Mouse (Mus musculus): ENCODE results near the gene Umad1. TPM values are rescaled to one million over a fixed set of nuclear protein-coding genes. Genes with fewer than 3 reads are reported as not detected.

Umad1 gene
- polyA plus RNA-seq, 1 experiment from 2014 or later: 15.0 TPM

GRCm38 (mm10) chr6:8352533-8353168 lies 93.6 kb downstream of the Umad1 start:
- Histone ChIP-seq H3K36me3 (no peaks in the 10 kb centered on the region), H3K4me3 (peak overlapping the region; percentile 14; the same call in 1 of the 2 replicates), H3K9ac (no peak overlapping the region), H3K9me3 (no peaks in the 10 kb centered on the region), H3K4me1 (peaks cover 32% of the 10 kb centered on the region), H3K27me3 (no peaks in the 10 kb centered on the region), H3K27ac (peak overlapping the region; percentile 51; the same call in 1 of the 2 replicates), H3K4me2 (peak overlapping the region; percentile 44)
- 19% methylated on average over 12 of the region's 12 CpGs for WGBS
- no peak for ATAC-seq (ENCODE audit: insufficient number of reproducible peaks, insufficient read depth, low FRiP score, low TSS enrichment, low read depth)

GRCm38 (mm10) chr6:8353461-8353860 lies 94.4 kb downstream of the Umad1 start:
- WGBS: 57% methylated on average over 4 of the region's 4 CpGs
- Histone ChIP-seq H3K9ac (no peak overlapping the region), H3K4me2 (peak overlapping the region; percentile 44; the same call in 1 of the 2 replicates), H3K36me3 (no peaks in the 10 kb centered on the region), H3K27me3 (no peaks in the 10 kb centered on the region), H3K4me1 (peaks cover 32% of the 10 kb centered on the region), H3K4me3 (no peak overlapping the region), H3K9me3 (no peaks in the 10 kb centered on the region), H3K27ac (peak overlapping the region; percentile 51; the same call in 1 of the 2 replicates)
- no peak for ATAC-seq (ENCODE audit: insufficient number of reproducible peaks, insufficient read depth, low FRiP score, low TSS enrichment, low read depth)

- no peaks in the 10 kb centered on the region for H3K9me3 ChIP-seq
- no peaks in the 10 kb centered on the region for H3K36me3 ChIP-seq
- no peak overlapping the region for H3K4me3 ChIP-seq
- no peaks in the 10 kb centered on the region for H3K27me3 ChIP-seq
- no peak overlapping the region for H3K9ac ChIP-seq
- H3K4me1 ChIP-seq: peaks cover 24% of the 10 kb centered on the region
- no peak overlapping the region for H3K4me2 ChIP-seq
- no peak for ATAC-seq (ENCODE audit: insufficient number of reproducible peaks, insufficient read depth, low FRiP score, low TSS enrichment, low read depth)
- 83% methylated on average over 4 of the region's 4 CpGs for WGBS
- no peak overlapping the region; the same call in 1 of the 2 replicates for H3K27ac ChIP-seq
Measured at GRCm38 (mm10) chr6:8354846-8355245, 95.8 kb downstream of the Umad1 start.

- WGBS: 76% methylated on average over 2 of the region's 2 CpGs
- Histone ChIP-seq H3K9ac (no peak overlapping the region), H3K27me3 (no peaks in the 10 kb centered on the region), H3K4me3 (no peak overlapping the region), H3K9me3 (no peaks in the 10 kb centered on the region), H3K27ac (no peak overlapping the region), H3K4me2 (no peak overlapping the region), H3K36me3 (no peaks in the 10 kb centered on the region), H3K4me1 (peaks cover 13% of the 10 kb centered on the region)
- ATAC-seq (ENCODE audit: insufficient number of reproducible peaks, insufficient read depth, low FRiP score, low TSS enrichment, low read depth): no peak
Measured at GRCm38 (mm10) chr6:8358232-8358631, 99.1 kb downstream of the Umad1 start.

GRCm38 (mm10) chr6:8358782-8359181 lies 99.7 kb downstream of the Umad1 start:
- Histone ChIP-seq H3K4me3 (no peak overlapping the region), H3K27ac (no peak overlapping the region), H3K4me1 (peaks cover 7% of the 10 kb centered on the region), H3K27me3 (no peaks in the 10 kb centered on the region), H3K9me3 (no peaks in the 10 kb centered on the region), H3K4me2 (no peak overlapping the region), H3K36me3 (no peaks in the 10 kb centered on the region), H3K9ac (no peak overlapping the region)
- WGBS: 33% methylated on average over 2 of the region's 2 CpGs
- ATAC-seq (ENCODE audit: insufficient number of reproducible peaks, insufficient read depth, low FRiP score, low TSS enrichment, low read depth): no peak

- Histone ChIP-seq H3K4me3 (no peak overlapping the region), H3K9me3 (no peaks in the 10 kb centered on the region)
- WGBS: 88% methylated on average over 7 of the region's 7 CpGs
Measured at GRCm38 (mm10) chr6:8360805-8361204, 101.7 kb downstream of the Umad1 start.

GRCm38 (mm10) chr6:8364033-8364756 lies 105.1 kb downstream of the Umad1 start:
- WGBS: 72% methylated on average over 12 of the region's 12 CpGs

More at GRCm38 (mm10) chr6:8360805-8361204, 101.7 kb downstream of the Umad1 start:
- Histone ChIP-seq H3K4me1 (no peaks in the 10 kb centered on the region), H3K27me3 (no peaks in the 10 kb centered on the region), H3K27ac (no peak overlapping the region), H3K36me3 (no peaks in the 10 kb centered on the region), H3K4me2 (no peak overlapping the region), H3K9ac (no peak overlapping the region)
- ATAC-seq (ENCODE audit: insufficient number of reproducible peaks, insufficient read depth, low FRiP score, low TSS enrichment, low read depth): no peak

GRCm38 (mm10) chr6:8364757-8365150 lies 105.7 kb downstream of the Umad1 start:
- no peaks in the 10 kb centered on the region for H3K27me3 ChIP-seq
- H3K27ac ChIP-seq: no peak overlapping the region
- no peaks in the 10 kb centered on the region for H3K36me3 ChIP-seq
- no peaks in the 10 kb centered on the region for H3K4me1 ChIP-seq
- no peak overlapping the region for H3K4me2 ChIP-seq
- H3K9me3 ChIP-seq: no peaks in the 10 kb centered on the region
- H3K4me3 ChIP-seq: no peak overlapping the region
- H3K9ac ChIP-seq: no peak overlapping the region
- ATAC-seq (ENCODE audit: insufficient number of reproducible peaks, insufficient read depth, low FRiP score, low TSS enrichment, low read depth): no peak
- WGBS: 87% methylated on average over 11 of the region's 11 CpGs

More at GRCm38 (mm10) chr6:8364033-8364756, 105.1 kb downstream of the Umad1 start:
- Histone ChIP-seq H3K9ac (no peak overlapping the region), H3K4me3 (no peak overlapping the region), H3K4me2 (no peak overlapping the region), H3K27me3 (no peaks in the 10 kb centered on the region), H3K36me3 (no peaks in the 10 kb centered on the region), H3K27ac (no peak overlapping the region), H3K9me3 (no peaks in the 10 kb centered on the region), H3K4me1 (no peaks in the 10 kb centered on the region)
- ATAC-seq (ENCODE audit: insufficient number of reproducible peaks, insufficient read depth, low FRiP score, low TSS enrichment, low read depth): no peak

GRCm38 (mm10) chr6:8367675-8368074 lies 108.6 kb downstream of the Umad1 start:
- no peak overlapping the region for H3K4me3 ChIP-seq
- no peaks in the 10 kb centered on the region for H3K9me3 ChIP-seq
- H3K27me3 ChIP-seq: no peaks in the 10 kb centered on the region
- no peak for ATAC-seq (ENCODE audit: insufficient number of reproducible peaks, insufficient read depth, low FRiP score, low TSS enrichment, low read depth)
- H3K36me3 ChIP-seq: no peaks in the 10 kb centered on the region
- no peaks in the 10 kb centered on the region for H3K4me1 ChIP-seq
- H3K4me2 ChIP-seq: no peak overlapping the region
- H3K27ac ChIP-seq: no peak overlapping the region
- no peak overlapping the region for H3K9ac ChIP-seq
- 86% methylated on average over 4 of the region's 4 CpGs for WGBS

GRCm38 (mm10) chr6:8368198-8368864 lies 109.2 kb downstream of the Umad1 start:
- ATAC-seq (ENCODE audit: insufficient number of reproducible peaks, insufficient read depth, low FRiP score, low TSS enrichment, low read depth): no peak

GRCm38 (mm10) chr6:8370624-8371023 lies 111.5 kb downstream of the Umad1 start:
- Histone ChIP-seq H3K4me2 (no peak overlapping the region), H3K36me3 (no peaks in the 10 kb centered on the region), H3K27ac (no peak overlapping the region), H3K4me1 (no peaks in the 10 kb centered on the region), H3K9me3 (no peaks in the 10 kb centered on the region), H3K27me3 (no peaks in the 10 kb centered on the region), H3K4me3 (no peak overlapping the region), H3K9ac (no peak overlapping the region)
- ATAC-seq (ENCODE audit: insufficient number of reproducible peaks, insufficient read depth, low FRiP score, low TSS enrichment, low read depth): no peak
- 86% methylated on average over 3 of the region's 3 CpGs for WGBS

More at GRCm38 (mm10) chr6:8368198-8368864, 109.2 kb downstream of the Umad1 start:
- H3K9ac ChIP-seq: no peak overlapping the region
- 81% methylated on average over 2 of the region's 2 CpGs for WGBS
- no peaks in the 10 kb centered on the region for H3K27me3 ChIP-seq
- no peak overlapping the region for H3K4me3 ChIP-seq
- no peaks in the 10 kb centered on the region for H3K36me3 ChIP-seq
- no peaks in the 10 kb centered on the region for H3K4me1 ChIP-seq
- H3K27ac ChIP-seq: no peak overlapping the region
- H3K4me2 ChIP-seq: no peak overlapping the region
- H3K9me3 ChIP-seq: no peaks in the 10 kb centered on the region

Data from embryonic facial prominence, embryonic 13.5 days (tissue).